Comparison of ENCODE assay signal across 9 mouse cellular contexts in the genomic region with DNA sequence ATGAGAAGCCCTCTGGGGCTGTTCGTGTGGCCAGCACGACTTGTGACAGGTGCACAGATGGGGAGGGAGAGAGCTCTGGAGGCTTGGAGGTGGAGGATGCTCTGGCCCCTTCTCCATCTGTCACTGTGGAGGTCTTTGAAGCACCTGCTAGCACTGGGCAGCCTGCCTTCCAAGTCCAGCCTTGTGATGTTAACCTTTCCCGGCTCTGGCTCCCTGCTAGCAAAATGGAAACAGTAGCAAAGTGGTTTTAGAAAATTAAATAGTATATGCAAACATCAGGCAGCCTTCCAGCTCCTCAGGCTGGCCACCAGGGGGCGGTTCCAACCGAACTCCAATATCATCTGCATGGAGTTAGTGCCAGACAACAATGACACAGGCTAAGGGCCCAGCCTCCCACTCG. TPM values are rescaled to one million over a fixed set of nuclear protein-coding genes. Genes with fewer than 3 reads are reported as not detected.
A peak's percentile ranks its signal among the peaks of the same experiment; 100 is the strongest.
DNase-seq lines count a peak whose midpoint lies in the region; ATAC-seq lines count a peak whose summit lies in the region.
"Had no signal": no experiment of that assay in that cellular context is flagged by ENCODE, and none has a peak within 500 bp of the region (broad histone marks: within the 10 kb centered on the region; RNA-seq: fewer than 3 reads in every experiment).

No protein-coding gene starts in this region.

- H3K4me2 ChIP-seq in forebrain, embryonic 14.5 days (ENCODE audit: low read length), result no peak overlapping the region
- H3K4me2 ChIP-seq in forebrain, embryonic 16.5 days (ENCODE audit: low read length), result no peak overlapping the region
- H3K4me2 ChIP-seq in midbrain, embryonic 16.5 days (ENCODE audit: low read length), result no peak overlapping the region
- H3K4me2 ChIP-seq: lung, embryonic 15.5 days had no signal

- peak; percentile 40 for DNase-seq in forebrain, embryonic 14.5 days (ENCODE audit: low spot score)
- peak; percentile 39 for DNase-seq in midbrain, embryonic 10.5 days (ENCODE audit: low spot score)
- DNase-seq in cerebellum, adult 11-12 months, result peak; percentile 92
- peak; percentile 52 to 66 for DNase-seq in lung, postnatal 4 days
- no peak for DNase-seq in right cerebral cortex, adult 2 months (ENCODE audit: low spot score in 2 of 2)
- no peak for DNase-seq in layer of hippocampus, adult 9-11 months

- 48% methylated on average over 6 of the region's 6 CpGs for WGBS in forebrain, embryonic 14.5 days
- WGBS in forebrain, embryonic 16.5 days, result 44% methylated on average over 6 of the region's 6 CpGs
- WGBS in midbrain, embryonic 10.5 days, result 51% methylated on average over 6 of the region's 6 CpGs
- 46% methylated on average over 6 of the region's 6 CpGs for WGBS in midbrain, embryonic 16.5 days

- H3K4me3 ChIP-seq in forebrain, embryonic 14.5 days (ENCODE audit: low read depth, low read length), result no peak overlapping the region
- H3K4me3 ChIP-seq in forebrain, embryonic 16.5 days (replicated peaks; ENCODE audit: low read length), result no peak overlapping the region
- H3K4me3 ChIP-seq in midbrain, embryonic 10.5 days, result no peak overlapping the region
- H3K4me3 ChIP-seq in midbrain, embryonic 16.5 days (ENCODE audit: low read depth, low read length), result no peak overlapping the region
- H3K4me3 ChIP-seq: lung, embryonic 15.5 days had no signal

- H3K27ac ChIP-seq in forebrain, embryonic 14.5 days (ENCODE audit: low read depth, low read length), result no peak overlapping the region
- H3K27ac ChIP-seq in forebrain, embryonic 16.5 days (ENCODE audit: low read length), result no peak overlapping the region
- H3K27ac ChIP-seq in midbrain, embryonic 10.5 days (replicated peaks), result no peak overlapping the region
- no peak overlapping the region for H3K27ac ChIP-seq in midbrain, embryonic 16.5 days (ENCODE audit: low read length)
- H3K27ac ChIP-seq: lung, embryonic 15.5 days had no signal

- no peak for ATAC-seq in forebrain, embryonic 14.5 days
- no peak for ATAC-seq in forebrain, embryonic 16.5 days
- no peak for ATAC-seq in midbrain, embryonic 16.5 days

- H3K9ac ChIP-seq in forebrain, embryonic 14.5 days (ENCODE audit: low read length), result no peak overlapping the region
- no peak overlapping the region for H3K9ac ChIP-seq in forebrain, embryonic 16.5 days (replicated peaks; ENCODE audit: low read depth, low read length)
- H3K9ac ChIP-seq in midbrain, embryonic 16.5 days (ENCODE audit: low read depth, low read length), result no peak overlapping the region
- H3K9ac ChIP-seq: lung, embryonic 15.5 days had no signal

- H3K9me3 ChIP-seq in forebrain, embryonic 14.5 days (replicated peaks; ENCODE audit: control insufficient read depth, low read length), result no peaks in the 10 kb centered on the region
- H3K9me3 ChIP-seq in forebrain, embryonic 16.5 days (ENCODE audit: control insufficient read depth, low read length), result no peaks in the 10 kb centered on the region
- H3K9me3 ChIP-seq in midbrain, embryonic 10.5 days (replicated peaks), result no peaks in the 10 kb centered on the region
- no peaks in the 10 kb centered on the region for H3K9me3 ChIP-seq in midbrain, embryonic 16.5 days (replicated peaks; ENCODE audit: control insufficient read depth, low read length, poor library complexity, severe bottlenecking)
- H3K9me3 ChIP-seq: lung, embryonic 15.5 days had no signal

- H3K4me1 ChIP-seq in forebrain, embryonic 14.5 days (ENCODE audit: control insufficient read depth, insufficient read depth, low read length), result peaks cover 2% of the 10 kb centered on the region; the same call in 1 of the 2 replicates
- H3K4me1 ChIP-seq in forebrain, embryonic 16.5 days (replicated peaks; ENCODE audit: control insufficient read depth, insufficient read depth, low read length), result no peaks in the 10 kb centered on the region
- peaks cover 24% of the 10 kb centered on the region for H3K4me1 ChIP-seq in midbrain, embryonic 10.5 days
- H3K4me1 ChIP-seq in midbrain, embryonic 16.5 days (ENCODE audit: control insufficient read depth, insufficient read depth, low read length), result peaks cover 8% of the 10 kb centered on the region
- H3K4me1 ChIP-seq: lung, embryonic 15.5 days had no signal

- H3K36me3 ChIP-seq in forebrain, embryonic 14.5 days (ENCODE audit: control insufficient read depth, insufficient read depth, low read length), result no peaks in the 10 kb centered on the region
- H3K36me3 ChIP-seq in forebrain, embryonic 16.5 days (ENCODE audit: control insufficient read depth, insufficient read depth), result no peaks in the 10 kb centered on the region
- no peaks in the 10 kb centered on the region for H3K36me3 ChIP-seq in midbrain, embryonic 10.5 days
- no peaks in the 10 kb centered on the region for H3K36me3 ChIP-seq in midbrain, embryonic 16.5 days (ENCODE audit: control insufficient read depth, insufficient read depth, low read length)
- H3K36me3 ChIP-seq: lung, embryonic 15.5 days had no signal

- no peaks in the 10 kb centered on the region for H3K27me3 ChIP-seq in forebrain, embryonic 14.5 days (replicated peaks; ENCODE audit: control insufficient read depth, insufficient read depth, low read length)
- no peaks in the 10 kb centered on the region for H3K27me3 ChIP-seq in forebrain, embryonic 16.5 days (replicated peaks; ENCODE audit: control insufficient read depth, insufficient read depth, low read length)
- H3K27me3 ChIP-seq in midbrain, embryonic 10.5 days (ENCODE audit: low read depth, poor library complexity, severe bottlenecking), result no peaks in the 10 kb centered on the region
- H3K27me3 ChIP-seq in midbrain, embryonic 16.5 days (ENCODE audit: control insufficient read depth, insufficient read depth, low read depth, low read length), result no peaks in the 10 kb centered on the region
- H3K27me3 ChIP-seq: lung, embryonic 15.5 days had no signal

RNA-seq across cellular contexts. Expression of gene Itpr3, which starts 14.5 kb away (rescaled TPM):
- polyA plus RNA-seq in forebrain, embryonic 14.5 days (2014; fragmentation: Nextera tagmentation; extraction: Ambion mirVana), result 0.61 and 0.79 TPM in 2 replicates
- 0.63 and 0.73 TPM in 2 replicates for polyA plus RNA-seq in forebrain, embryonic 16.5 days (2015; fragmentation: Nextera tagmentation; extraction: Ambion mirVana)
- 1.0 and 1.3 TPM in 2 replicates for polyA plus RNA-seq in midbrain, embryonic 10.5 days (2016; fragmentation: Nextera tagmentation; extraction: Ambion mirVana)
- polyA plus RNA-seq in midbrain, embryonic 16.5 days (2015; fragmentation: Nextera tagmentation; extraction: Ambion mirVana), result 0.70 and 0.73 TPM in 2 replicates

RNA-seq across cellular contexts. Expression of gene Bak1, which starts 42.8 kb away (rescaled TPM):
- 4.8 and 7.6 TPM in 2 replicates for polyA plus RNA-seq in forebrain, embryonic 14.5 days (2014; fragmentation: Nextera tagmentation; extraction: Ambion mirVana)
- 2.2 and 2.7 TPM in 2 replicates for polyA plus RNA-seq in forebrain, embryonic 16.5 days (2015; fragmentation: Nextera tagmentation; extraction: Ambion mirVana)
- polyA plus RNA-seq in midbrain, embryonic 10.5 days (2016; fragmentation: Nextera tagmentation; extraction: Ambion mirVana), result 2.8 and 3.4 TPM in 2 replicates
- polyA plus RNA-seq in midbrain, embryonic 16.5 days (2015; fragmentation: Nextera tagmentation; extraction: Ambion mirVana), result 2.9 and 3.7 TPM in 2 replicates

Comparison
In these comparisons a context has a peak if more than half of its experiments do, and no peak if none do; other contexts are left out.
1. DNase-seq: peak in forebrain, embryonic 14.5 days (single experiment), midbrain, embryonic 10.5 days (single experiment), cerebellum, adult 11-12 months (single experiment) and lung, postnatal 4 days (2 of 2); none in right cerebral cortex, adult 2 months (0 of 2) and layer of hippocampus, adult 9-11 months (single experiment).